Mouse (Mus musculus): ENCODE measurements around the gene Mpc1.
"Not testable (repeated sequence)": the region's sequence is repeated elsewhere in the genome, so short reads cannot be mapped to it uniquely, and the experiment has no call there.

Gene Mpc1

DNA sequence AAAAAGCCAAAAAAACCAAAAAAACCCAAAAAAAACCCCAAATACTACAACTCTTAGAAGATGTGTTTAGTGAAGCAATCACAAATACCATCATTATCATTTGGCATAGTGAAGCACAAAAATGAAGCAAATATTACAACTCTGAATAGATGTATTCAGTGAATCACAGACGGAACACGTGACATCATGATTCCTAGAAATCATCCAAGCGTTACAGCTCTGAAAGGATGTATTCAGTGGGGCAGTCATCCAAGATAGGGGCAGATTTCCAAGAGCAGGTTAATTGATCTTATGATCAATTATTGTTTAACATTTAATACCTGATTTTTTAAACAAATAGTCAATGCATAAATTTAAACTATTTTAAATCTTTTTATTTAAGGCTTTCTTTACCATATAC, 5.4 kb upstream of the Mpc1 start:
- in situ Hi-C loops (cut with MseI, MboI): no loop called here

DNA sequence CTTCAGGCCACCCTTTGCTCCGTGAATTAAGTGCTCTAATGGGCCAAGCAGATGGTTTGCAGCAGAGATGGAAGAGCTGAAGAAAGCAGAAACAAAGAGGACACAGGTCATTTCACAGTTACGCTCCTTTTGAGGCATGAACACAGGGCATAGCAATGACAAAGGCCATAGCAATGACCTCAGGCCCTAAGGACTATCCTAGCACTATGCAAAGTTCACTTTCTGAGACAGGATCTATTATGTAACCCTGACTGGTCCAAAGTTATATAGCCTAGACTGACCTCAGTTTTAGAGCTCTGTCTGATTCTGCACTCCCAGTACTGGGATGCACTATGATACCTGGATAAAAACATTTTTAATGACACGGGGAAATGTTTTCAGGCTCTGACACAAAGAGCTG, 4.3 kb upstream of the Mpc1 start:
- in situ Hi-C loops (cut with MseI, MboI): no loop called here

DNA sequence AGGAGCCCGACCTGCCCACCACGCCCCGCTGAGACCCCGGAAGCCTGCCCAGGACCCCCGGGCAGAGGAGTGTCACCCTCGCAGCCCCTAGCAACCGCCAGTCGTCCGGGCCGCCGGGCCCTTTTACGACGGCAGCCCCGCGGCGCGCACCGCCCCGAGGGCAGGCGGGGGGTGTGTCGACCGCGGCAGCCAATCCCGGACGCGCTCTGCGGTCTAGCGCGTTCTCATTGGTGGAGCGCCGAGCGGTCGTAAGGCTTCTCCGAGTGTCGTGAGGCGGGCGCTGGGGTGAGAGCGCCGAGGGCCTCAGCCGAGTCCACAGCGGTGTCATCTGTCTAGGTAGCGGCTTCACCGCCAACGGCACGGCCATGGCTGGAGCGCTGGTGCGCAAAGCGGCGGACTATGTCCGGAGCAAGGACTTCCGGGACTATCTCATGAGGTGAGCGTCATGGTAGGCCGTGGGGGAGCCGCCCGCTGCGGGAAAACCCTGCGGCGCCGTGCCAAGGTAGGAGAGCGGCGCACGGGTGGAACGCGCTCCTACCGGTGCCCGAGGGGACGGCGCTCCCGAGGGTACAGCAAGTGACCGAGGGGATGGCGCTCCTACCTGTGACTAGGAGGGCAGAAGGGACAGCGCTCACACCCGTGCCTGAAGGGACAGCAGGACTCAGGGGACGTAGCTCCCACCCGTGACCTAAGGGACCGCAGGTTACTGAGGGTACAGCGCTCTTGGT, 986 bp downstream of the Mpc1 start:
- in situ Hi-C loops (cut with MseI, MboI): no loop called here

DNA sequence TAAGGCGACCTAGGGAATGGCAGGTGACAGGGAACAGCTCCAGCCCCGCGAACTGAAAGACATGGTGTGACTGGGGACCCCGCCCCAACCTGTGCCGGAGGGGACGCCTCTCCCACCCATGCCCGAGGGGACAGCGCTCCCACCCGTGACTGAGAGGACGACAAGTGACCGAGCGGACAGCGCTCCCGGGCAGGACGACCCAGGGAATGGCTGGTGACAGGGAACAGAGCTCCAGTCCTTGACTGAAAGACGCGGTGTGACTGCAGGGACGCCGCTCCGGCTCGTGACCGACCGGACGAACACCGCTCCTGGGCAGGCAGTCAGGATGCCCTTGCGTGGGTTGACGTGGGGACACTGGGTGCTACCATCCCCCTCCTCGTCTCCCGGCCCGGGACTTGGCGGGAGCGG, 1.6 kb downstream of the Mpc1 start:
- in situ Hi-C loops (cut with MseI, MboI): no loop called here

DNA sequence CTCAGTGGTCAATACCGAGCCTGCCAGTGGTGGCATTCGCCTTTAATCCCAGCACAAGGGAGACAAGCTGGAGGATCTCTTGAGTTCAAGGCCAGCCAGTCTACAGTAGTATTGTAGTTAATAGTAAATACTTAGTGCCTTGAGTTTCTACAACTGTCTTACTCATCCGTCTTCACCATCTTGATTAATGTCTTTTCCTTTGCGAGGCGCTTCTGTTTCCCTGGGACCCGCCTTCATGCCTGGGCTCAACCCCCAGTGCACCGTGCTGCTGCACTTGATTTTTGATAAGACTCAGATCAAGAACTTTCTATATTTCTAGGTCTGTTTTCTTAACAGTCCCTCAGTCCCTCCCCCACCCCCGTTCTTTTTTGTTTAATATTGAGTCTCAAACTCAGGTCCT, 2.4 kb downstream of the Mpc1 start:
- in situ Hi-C loops (cut with MseI, MboI): no loop called here

DNA sequence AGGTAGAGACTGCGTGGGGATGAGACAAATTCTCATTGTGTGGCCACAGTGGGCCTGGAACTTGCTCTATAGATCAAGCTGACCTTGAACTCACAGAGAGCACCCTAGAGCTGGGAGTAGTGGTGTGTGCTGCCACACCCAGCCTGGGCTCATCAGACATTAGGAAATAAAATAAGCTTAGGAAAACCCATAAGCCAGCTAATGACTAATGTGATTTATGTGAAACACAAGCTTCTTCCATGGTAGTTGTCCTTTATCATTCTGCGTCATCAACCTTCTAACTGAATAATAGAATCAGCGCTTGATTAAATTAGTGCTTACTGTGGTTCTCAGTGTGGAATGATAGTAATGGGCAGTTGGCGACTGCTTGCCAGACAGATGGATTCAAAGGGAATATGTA, 4.3 kb downstream of the Mpc1 start:
- in situ Hi-C loops (cut with MseI, MboI): no loop called here

DNA sequence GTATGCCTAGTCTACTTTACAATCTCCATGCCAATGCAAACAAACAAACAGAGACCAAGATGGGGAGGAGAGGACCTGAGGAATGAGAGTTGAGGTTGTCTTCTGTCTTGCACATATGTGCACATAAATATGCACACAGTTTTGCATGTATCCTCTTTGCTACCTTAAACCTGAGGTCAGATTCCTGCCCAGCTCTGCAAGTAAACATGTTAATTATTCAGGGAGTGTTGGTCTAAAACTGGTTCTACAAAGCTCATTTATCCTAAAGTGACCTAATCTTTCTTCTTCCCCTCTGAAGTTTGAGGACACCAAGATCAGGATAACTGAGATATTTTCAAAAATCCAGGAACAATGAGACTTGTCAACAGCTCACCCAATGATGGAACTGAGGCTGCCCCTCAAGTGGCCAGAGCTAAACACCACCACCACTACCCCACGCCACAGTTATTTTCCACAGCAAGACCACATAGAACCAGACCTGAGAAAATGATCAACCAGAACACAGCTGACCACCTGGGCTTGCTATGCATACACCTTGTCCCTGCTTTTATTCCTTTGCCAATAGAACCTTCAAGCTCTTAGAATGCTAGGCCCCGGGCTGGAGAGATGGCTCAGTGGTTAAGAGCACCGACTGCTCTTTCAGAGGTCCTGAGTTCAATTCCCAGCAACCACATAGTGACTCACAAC, 7.4 kb downstream of the Mpc1 start:
- in situ Hi-C loops (cut with MseI, MboI): no loop called here

DNA sequence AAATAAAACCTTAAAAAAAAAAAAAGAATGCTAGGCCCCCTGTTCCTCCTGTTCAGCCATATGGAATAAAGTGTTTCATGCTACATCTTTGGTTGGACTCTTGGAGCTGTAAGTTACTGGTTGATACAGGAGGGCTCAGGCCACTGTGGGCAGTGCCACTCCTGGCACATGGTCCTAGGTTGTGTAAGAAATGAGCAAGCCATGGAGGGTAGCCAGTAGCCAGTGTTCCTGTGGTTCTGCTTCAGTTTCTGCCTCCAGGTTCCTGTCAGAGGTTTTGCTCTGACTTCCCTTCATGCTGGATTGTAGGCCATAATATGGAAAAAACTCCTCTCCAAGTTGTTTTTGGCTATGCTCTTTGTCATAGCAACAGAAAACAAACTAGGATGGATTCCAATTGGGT, 8.0 kb downstream of the Mpc1 start:
- in situ Hi-C loops (cut with MseI, MboI): no loop called here

DNA sequence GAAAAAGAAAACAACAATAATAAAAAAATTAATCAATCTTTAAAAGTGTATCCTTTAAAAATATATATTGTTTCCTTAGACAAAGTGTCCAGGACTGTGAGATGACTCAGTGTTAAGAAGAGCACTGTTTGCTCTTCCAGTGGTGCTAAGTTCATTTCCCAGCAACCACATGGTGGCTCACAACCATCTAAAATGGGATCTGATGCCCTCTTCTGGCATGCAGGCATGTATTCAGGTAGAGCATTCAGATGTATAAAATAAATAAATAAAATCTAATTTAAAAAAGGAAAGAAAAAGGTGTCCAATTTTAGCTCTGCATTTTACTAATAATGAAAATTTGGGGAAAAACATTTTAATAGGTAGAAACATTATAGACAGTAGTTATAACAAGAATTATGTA, 13.1 kb downstream of the Mpc1 start:
- in situ Hi-C loops (cut with MseI, MboI): no loop called here

DNA sequence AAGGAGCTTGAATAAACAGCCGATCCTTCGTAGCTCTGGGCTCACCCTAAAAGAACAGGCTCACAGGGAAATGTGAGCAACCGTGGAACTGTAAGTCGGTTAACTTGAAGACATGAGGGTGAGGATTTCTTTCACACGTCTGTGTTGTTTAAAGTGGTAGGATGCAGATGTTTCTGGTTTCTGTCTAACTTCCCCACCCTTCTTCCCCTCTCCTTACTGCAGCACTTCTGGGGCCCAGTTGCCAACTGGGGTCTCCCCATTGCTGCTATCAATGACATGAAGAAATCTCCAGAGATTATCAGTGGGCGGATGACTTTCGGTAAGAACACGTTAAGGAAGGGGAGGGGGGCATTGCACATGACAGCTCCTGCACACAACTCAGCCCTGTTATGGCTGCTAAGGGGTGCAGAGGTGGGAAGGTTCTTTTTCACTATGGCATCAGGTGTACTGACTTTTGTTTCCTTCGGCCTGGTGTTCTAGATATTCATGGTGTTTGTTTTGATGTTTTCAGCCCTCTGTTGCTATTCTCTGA, 13.7 kb downstream of the Mpc1 start:
- in situ Hi-C loops (cut with MseI, MboI): no loop called here

DNA sequence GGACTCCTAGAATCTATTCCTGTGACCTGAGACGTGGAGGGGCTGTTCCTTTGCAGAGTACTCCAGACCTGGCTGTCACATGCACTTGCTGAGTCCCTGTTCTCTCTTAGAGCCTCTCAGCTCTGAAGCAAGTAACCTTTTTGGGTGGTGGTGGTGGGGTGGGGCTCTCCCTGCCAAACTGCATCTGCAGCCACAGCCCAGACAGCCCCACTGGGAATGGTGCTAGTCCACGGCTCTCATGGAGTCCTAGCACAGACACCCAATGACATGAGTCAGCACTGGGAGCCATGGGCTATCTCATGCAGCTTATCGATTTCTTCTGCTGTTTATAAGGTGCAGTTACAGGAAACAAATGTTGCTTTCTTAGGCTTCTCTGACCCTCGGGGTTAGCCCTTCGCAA, 15.0 kb downstream of the Mpc1 start:
- in situ Hi-C loops (cut with MseI, MboI): no loop called here

DNA sequence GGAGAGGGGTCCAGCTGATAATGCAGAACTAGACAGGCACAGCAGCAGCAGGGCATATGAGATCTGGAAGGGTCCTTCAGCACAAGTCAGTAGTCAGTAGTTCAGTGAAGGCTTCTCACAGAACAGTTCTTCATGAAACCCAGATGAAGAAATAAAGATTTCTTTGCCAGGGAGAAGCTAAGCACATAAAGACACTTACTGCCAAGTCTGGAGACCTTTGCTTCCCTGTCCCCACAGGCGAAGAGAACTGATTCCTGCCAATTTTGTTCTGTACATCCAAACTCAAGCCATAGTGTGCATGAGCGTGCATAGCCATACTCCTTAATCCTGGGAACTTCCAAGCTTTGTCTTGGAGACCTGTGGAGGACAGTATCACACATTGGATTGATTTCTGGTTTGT, 15.6 kb downstream of the Mpc1 start:
- in situ Hi-C loops (cut with MseI, MboI): no loop called here

DNA sequence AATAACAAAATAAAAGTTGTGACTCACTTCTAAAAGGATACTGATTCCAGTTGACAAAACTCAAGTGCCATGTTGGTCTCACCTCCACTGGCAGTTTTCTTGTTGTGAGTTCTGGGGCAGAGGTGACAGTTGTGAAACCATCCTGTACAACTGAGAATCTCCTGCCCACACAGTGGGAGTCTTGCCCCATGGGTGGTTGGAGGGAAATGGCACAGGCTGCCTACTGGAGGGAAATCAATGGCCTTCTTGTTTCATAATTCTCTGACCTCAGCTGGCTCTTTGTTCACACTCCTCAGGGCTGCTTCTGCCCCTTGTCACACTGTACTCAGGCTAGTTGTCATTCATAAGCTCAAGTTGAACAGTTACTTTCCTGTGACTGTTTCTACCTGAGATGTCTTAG, 16.8 kb downstream of the Mpc1 start:
- in situ Hi-C loops (cut with MseI, MboI): no loop called here

DNA sequence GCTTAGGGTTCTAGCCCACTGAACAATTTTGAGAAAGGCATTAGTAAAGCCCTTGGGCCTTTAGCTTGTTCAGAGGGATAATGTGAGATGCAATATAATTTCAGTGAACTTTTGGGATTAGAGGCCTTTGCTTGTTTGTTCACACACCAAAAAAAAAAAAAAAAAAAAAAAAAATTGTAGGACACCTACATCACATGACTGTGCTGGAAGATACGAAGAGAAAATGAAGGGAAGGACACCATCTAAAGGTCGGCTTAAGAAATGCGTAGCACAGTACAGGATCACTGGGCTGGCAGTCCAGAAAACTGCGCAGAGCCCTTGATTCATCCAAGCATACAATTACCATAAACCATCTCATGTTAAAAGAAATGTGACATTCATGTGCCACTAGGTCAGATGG, 18.8 kb downstream of the Mpc1 start:
- in situ Hi-C loops (cut with MseI, MboI): loop anchor here in 1 of 2 experiments (5.0 kb wide), 1 partner anchor 49 kb away; no protein-coding TSS in a partner anchor

DNA sequence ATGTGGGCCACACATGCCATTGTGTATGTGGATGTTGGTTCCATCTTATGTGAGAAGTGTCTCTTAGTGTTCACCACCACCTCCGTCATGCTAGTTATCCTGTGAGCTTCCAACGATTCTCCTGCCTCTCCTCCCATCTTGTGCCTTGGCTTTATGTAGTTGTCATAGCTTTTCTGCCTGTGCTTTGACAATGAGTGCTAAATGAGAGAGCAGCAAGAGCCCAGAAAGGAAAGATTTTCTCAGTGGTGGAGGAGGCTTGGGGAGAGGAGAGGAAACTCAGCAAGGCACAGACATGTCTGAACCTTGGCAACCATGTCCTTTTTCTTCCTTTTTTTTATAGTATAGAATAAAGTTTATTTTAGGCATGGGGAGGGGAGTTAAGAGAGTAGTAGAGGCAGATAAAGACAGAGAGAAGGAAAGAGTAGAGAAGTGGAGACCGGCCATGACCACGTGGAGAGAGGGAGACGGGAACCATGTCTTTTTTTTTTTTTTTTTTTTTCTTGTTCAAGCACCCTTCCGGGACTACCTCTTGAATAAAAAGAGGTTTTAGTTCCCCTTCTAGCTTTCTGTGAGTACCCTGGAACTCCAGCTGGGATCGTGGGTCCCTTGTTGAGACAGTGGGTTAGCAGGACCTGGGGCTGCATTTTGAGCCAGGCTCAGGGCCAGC, 20.2 kb downstream of the Mpc1 start:
- in situ Hi-C loops (cut with MseI, MboI): loop anchor here in 1 of 2 experiments (5.0 kb wide), 1 partner anchor 51 kb away; no protein-coding TSS in a partner anchor

DNA sequence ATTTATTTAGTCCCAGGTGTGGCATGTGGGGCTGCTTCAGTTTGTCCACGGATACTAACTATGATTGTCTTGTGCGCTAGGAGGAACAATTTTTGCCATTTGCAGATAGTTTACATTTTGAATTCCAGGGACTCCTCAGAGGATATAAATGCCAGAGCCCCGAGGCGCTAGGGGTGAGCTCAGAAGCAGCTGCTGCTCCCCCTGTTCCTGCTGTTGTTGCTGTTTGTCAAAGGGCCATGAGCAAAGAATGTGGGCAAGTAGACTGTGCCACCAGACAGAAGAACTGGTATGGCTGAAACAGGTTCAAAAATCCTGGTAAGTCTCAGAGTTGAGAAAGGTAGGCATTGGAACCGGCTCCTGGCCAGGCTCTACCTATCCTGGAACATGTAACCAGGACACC, 21.0 kb downstream of the Mpc1 start:
- in situ Hi-C loops (cut with MseI, MboI): loop anchor here in 1 of 2 experiments (5.0 kb wide), 1 partner anchor 51 kb away; no protein-coding TSS in a partner anchor

DNA sequence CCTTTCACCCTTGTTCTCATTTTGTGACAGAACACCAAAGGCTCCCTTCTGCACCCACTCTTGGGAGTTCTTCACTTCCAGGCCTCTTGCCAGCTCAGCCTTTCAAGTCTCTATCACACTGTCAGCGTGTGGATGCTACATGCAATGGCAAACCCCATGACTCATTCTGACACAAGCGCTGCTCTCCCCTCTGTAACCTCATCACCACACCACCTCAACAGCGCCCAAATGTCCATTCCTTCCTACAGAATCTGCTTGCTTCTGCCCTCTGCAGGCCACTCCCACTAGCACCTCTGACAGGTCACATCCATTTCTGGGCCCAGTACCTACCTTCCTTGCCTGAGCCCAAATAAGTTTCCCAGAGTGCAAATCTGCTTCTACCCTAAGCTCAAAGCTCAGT, 23.1 kb downstream of the Mpc1 start:
- in situ Hi-C loops (cut with MseI, MboI): no loop called here

DNA sequence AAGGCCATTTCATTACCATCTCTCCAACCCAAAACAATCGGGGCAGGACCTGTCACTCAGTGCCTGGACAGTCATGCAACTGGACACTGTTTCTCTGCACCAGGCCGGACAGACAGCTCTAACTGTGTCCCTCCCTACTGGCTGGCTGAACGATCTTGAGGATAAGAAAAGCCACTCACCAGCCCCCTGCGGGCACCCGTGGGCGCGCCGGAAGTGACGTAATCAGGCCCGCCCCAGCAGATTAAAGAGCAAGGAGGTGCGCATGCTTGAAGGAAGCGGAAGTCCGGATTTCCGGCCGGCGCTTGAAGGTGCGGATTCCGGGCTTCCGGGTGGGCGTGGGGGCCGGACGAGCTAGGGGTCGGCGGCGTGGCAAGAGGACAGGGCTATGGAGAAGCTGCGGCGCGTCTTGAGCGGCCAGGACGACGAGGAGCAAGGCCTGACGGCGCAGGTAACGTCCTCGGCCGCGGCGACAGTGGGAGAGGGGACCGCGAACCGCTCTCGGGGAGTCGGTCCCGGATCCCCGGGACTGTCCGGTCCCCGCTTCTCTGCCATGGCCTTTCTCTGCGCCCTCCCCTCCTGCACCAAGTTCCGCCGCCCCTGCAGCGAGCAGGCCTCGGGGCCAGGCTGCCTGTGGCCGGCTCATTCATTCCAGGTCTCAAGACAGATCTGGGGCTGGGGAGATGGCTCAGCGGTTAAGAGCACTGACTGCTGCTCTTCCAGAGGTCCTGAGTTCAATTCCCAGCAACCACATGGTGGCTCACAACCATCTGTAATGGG, 28.3 kb downstream of the Mpc1 start, which contains the start of gene Sft2d1:
Gene Sft2d1, plus strand, starts transcription at position 265 of the 777 bp plus-strand sequence.
- in situ Hi-C loops (cut with MseI, MboI): no loop called here

DNA sequence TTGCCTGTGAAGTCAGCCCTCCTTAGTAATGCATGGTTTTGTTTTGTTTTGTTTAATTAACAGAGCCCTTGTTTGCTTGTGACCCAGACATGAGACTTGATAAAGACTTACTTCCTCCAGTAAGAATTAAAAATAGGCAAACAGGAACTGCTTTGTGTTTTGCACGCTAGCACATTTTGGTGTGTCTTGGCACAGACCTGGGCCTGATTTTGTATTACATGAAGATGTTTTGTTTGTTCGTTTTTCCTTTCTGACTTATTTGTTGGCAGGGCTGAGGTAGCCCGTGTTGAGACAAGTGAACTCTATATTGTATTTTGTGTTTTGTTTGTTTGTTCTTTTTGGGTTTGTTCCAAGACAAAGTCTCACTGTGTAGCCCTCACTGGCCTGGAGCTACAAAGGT, 29.0 kb downstream of the Mpc1 start:
- in situ Hi-C loops (cut with MseI, MboI): no loop called here

DNA sequence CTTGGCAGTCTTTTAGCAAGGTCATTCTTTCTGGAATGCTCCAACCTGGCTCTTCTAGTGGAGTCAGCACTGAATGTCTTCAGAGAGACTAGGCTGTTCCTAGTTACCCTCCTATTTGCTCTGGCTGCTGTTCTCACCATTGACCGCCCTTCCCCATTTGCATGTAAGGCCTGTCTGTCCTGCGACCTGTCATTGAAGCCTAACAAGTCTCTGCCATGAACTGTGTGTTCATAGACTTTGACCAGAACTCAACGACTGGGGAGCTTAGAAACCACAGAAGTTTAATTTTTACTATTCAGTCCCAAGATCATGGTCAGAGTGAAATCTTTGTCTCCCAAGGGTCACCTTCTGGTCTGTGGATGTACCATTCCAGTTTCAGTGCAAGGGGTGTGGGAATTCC, 31.3 kb downstream of the Mpc1 start:
- in situ Hi-C loops (cut with MseI, MboI): no loop called here

DNA sequence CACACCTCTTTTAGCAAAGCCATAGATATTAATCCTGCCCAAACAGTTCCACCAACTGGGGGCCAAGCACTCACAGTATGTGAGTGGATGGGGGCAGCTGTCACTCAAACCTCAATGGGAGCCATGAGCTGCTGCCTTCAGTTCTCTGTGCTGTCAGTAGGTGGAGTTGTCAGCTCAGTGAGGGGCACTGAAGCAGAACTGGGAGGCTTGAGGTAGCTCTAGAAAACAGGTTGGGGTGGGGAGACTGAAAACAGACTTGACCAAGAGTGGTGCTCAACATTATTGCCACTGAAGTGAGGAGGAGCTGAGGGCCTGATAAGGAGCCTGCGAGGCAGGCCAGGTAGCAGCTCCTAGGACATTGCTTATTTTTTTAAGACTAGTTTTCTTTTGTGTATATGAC, 33.5 kb downstream of the Mpc1 start:
- in situ Hi-C loops (cut with MseI, MboI): no loop called here

DNA sequence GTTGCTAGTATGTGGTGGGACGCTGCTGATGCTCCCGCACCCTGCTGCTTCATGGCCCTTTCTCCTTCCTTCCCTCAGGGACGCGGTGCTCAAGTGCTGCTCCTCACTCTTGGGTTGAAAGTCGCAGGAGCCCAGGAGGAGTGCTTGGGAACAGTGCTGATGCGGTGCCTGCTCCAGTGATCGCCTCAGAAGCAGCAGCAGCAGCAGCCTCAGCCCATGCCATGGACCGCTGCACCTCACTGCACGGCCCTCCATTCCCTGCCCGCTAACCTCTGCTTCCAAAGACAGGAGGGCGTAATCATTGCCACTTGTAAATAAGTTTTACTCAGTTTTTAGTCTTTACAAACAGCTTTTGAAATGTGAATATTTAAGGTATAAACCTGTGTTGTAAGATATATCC, 44.2 kb downstream of the Mpc1 start:
- in situ Hi-C loops (cut with MseI, MboI): not testable (repeated sequence)
